Mouse (Mus musculus): ENCODE data around the gene Pkmyt1.

Gene Pkmyt1

DNA sequence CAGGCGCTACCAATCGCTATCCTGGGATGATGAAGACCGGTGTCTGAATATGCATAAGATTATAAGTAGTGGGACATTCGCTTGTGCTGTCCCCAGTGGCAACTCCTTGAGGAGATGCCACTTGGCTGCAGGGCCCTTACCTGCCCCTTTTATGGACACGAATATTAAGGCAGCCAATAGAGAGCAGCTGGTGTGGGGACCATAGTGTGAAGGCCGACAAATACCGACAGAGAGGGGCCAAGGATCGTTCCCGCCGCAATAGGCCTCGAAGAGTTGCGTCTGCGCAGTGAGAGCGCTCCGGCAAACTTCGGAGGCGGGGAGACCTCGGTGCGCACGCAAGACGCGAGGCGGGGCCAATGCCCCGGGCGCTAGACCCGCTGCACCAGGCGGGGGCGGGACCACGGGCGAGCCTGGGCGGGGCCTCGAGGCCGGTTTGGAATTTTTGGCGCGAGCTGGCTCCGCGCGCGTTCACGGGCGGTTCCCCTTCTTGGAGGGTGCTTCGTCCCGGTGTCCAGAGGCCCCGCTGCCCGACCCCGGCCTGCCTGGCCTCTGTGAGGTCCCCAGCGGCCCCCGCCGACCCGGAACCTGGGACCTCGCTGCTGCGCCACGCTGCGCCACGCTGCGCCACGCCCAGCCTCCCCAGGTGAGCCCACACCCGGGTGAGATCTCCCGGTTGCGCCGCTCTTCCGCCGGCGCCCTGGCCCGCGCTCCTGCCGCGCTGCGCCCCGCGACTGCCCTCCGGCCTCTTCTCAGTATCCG is at the start of gene Pkmyt1:
Gene Pkmyt1, plus strand, starts transcription at position 338 of the 759 bp plus-strand sequence.
- DNase-seq (ENCODE audit: low spot score in 2 of 2): peak; percentile 95 to 96

DNA sequence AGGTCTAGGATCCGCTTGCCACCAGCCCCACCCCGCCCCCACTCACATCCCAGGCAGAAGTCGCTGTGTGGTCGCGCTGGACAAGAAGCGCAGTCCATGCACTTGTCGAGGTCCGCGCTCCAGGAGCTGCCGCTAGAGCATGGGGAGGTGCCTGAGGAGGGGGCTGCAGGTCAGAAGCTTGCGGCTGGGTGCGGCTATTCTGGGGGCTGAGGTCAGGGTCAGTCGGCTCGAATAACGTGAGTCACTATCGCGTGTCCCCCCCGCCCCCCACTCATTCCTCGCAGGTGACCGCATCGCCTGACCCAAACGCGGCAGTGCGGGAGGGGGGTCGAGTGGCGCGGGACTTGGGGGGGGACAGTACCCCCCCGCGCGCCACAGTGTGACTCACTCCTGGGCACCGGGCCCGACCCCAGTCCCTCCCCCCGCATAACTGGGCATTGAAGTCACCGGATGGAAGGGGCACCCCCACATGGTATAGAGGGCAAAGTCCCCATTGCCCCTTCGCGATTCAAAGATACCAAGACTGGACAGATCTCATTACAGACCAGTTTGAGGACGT is 49.6 kb upstream of the Pkmyt1 start:
- peak in 1 of 2 experiments; percentile 31 for DNase-seq (ENCODE audit: low spot score in 2 of 2)

DNA sequence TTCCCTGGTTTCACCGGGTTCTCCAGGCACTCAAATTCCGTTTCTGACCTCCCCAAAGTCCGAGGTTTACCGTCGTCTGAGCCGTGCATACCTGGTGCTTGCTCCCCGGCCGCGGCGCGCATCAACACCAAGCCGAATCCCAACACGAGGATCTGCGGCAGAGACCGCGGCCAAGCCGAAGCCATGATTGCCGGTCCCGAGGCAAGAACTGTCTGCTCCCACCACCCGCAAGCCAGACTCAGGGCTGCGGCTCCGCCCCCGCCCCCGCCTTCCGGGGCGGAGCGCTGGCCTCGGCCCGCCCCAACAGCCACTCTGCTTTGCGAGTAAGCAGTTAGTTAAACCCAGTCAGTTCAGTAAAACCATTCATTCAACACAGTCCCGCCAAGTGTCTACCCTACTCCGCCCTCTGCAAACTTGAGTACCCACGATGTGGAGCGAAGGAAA is 48.9 kb upstream of the Pkmyt1 start, which contains the start of gene Tnfrsf12a:
Gene Tnfrsf12a, minus strand, starts transcription at position 233 of the 444 bp plus-strand sequence.
- DNase-seq (ENCODE audit: low spot score in 2 of 2): peak; percentile 80 to 82

DNA sequence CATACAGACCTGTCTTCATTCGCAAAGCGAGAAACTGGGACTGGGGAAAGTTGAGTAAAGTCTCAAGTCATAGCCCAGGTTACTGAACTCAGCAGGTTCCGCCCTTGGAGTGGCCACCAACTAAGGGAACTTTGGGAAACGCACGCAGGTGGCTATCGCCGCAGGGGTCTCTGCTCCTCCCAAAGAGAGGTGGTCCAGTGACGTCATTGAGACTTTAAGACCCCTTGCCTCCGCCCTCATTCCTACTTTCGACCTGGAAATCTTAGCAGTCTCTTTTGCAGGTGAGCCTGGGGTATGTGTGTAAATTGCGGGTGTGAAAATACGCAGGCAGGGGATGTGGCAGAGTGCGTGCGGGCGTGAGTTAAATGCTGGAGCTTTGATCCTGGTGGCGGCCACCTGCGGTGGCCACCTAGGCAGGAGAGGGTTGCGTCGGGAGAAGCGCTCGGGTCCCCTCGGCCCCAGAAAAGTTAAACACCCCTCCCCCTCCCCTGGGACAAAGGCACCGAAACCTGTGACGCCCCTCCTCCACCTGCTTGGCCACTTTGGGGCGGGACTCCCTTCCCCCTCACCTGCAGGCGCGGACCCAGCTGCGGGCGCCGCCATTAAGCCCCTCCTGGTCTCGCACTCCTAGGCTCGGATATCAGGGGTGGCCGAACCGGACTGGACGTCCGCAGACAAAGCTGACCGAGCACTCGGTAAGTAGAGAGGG is 46.9 kb upstream of the Pkmyt1 start, which contains the start of gene Cldn6:
Gene Cldn6, plus strand, starts transcription at position 123 of the 709 bp plus-strand sequence.
- DNase-seq (ENCODE audit: low spot score in 2 of 2): peak in 1 of 2 experiments; percentile 22

DNA sequence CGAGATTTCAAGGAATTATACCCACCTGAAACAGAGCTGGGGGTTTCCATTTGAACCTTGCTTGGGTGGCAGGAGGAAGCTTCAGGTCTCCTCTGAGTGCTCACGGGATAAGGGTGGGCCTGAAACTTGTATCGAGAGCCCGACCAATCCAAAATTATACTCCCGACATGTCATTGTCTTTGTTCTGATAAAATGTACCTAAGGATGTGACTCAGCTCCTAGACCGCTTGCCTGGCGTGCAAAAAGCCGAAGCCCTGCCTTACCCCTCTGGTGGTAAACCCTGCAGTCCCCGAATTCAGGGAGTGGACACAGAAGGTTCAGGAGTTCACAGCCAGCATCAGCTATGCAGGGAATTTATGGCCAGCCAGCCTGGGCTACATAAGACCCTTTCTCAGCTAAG is 45.8 kb upstream of the Pkmyt1 start:
- no peak for DNase-seq (ENCODE audit: low spot score in 2 of 2)

DNA sequence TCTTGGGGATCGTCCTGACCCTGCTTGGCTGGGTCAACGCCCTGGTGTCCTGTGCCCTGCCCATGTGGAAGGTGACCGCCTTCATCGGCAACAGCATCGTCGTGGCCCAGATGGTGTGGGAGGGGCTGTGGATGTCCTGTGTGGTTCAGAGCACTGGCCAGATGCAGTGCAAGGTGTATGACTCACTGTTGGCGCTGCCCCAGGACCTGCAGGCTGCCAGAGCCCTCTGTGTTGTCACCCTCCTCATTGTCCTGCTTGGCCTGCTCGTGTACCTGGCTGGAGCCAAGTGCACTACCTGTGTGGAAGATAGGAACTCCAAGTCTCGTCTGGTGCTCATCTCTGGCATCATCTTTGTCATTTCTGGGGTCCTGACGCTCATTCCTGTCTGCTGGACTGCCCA is 45.0 kb upstream of the Pkmyt1 start:
- no peak for DNase-seq (ENCODE audit: low spot score in 2 of 2)

DNA sequence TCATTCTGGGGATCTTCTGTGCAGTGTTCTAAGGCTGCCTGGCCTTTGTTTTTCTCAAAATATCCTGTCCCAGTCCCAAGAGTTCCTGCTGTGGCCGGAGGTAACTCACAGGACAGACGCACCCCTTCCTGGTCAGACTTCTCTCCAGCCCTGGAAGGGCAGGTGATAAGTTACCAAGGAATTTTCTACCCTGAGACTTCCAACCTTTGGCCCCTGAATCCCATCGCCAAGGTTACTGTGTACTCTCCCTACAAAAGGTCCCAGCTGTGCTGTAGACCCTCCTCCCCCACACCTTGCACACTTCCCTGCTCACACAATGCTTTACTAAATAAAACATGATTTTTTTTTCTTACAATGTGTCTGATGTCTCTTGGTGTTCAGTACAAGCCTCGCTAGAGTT is 44.0 kb upstream of the Pkmyt1 start:
- no peak for DNase-seq (ENCODE audit: low spot score in 2 of 2)

DNA sequence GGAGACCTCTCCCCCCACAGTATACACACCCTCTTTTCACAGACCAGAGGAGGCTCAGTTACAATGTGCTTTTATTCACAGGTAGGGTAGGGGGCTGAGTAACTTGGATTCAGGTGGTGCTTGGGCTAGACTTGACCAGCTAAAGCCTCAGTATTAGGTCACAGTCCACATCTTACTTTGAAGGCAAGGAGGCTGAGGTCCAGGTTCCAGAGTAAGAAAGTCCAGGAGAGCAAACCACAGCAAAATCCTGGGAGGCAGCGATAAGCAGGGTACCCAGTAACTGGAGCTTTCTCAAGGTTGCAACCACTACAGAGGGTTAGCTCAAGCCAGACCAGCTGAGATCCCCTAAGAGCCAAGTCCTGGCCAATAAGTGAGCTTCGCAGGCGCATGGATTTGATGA is 43.6 kb upstream of the Pkmyt1 start:
- DNase-seq (ENCODE audit: low spot score in 2 of 2): no peak

DNA sequence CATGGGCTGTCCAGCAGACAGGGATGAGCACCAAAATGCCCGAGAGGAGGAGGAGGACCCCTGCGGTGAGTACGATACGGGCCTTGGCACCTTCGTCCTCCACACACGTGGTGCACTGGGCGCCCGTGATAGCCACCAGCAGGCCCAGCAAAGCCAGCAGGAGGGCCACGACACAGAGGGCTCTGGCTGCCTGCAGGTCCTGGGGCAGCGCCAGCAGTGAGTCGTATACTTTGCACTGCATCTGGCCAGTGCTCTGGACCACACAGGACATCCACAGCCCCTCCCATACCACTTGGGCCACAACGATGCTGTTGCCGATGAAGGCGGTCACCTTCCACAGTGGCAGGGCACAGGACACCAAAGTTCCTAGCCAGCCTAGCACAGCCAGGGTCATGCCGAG is 42.9 kb upstream of the Pkmyt1 start:
- DNase-seq (ENCODE audit: low spot score in 2 of 2): no peak

DNA sequence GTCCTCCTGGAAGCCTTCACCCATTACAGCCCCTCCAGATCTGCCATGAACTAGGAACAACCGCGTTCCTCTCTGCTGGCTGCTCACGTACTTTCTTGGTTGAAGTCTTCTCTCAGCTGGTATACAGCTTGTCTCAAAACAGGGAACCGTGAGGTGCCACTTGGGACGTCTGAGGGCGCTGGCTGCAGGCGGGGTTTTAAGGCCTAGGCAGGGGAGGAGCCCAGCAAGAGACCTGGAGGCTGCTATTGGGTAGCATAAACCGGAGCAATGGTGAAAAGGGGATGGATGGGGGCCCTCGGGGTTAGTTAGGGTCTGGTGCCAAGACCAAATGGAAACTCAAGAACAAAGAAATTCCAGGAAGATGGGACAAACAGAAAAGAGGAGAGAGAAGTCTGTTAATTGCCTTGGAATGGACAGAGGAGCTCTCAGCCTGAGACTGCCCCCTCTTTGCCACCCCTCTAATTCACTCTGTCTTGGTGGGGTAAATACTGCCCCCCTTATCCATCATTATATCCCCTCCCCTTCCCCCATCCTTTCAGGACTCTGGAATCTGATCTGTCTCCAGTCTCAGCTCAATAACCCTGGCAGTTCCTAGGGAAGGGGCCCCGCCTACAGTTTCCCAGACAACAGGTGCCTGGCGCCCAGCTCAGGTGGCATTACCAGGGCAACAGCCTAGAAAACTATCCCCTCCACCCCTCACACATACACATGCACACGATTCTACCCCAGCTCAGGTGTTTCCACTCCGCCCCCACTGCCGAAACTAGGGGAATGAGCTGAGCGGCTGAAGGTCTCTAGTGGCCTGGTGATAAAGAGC is 42.1 kb upstream of the Pkmyt1 start, which contains the start of gene Cldn9:
Gene Cldn9, minus strand, starts transcription at position 171 of the 817 bp plus-strand sequence.
- DNase-seq (ENCODE audit: low spot score in 2 of 2): no peak

DNA sequence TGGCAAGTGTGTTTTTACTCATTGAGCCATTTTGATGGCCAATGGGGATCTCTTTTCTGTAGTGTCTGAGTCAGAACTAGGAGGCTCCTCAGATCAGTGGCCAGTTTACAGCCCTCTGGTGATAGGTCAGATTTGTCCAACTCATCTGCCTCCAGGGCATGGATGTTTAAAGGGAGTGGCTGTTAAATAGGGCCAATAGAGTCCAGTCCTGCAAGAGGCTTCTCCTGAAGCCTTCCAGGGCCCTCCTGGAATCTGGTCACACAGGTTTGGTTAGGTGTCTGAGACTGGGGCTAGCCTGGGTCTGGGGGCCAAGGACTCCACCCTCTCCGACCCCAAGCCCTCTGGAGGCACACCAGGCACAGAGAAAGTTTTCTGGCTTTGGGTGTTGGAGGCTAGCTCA is 31.6 kb upstream of the Pkmyt1 start:
- DNase-seq (ENCODE audit: low spot score in 2 of 2): no peak

DNA sequence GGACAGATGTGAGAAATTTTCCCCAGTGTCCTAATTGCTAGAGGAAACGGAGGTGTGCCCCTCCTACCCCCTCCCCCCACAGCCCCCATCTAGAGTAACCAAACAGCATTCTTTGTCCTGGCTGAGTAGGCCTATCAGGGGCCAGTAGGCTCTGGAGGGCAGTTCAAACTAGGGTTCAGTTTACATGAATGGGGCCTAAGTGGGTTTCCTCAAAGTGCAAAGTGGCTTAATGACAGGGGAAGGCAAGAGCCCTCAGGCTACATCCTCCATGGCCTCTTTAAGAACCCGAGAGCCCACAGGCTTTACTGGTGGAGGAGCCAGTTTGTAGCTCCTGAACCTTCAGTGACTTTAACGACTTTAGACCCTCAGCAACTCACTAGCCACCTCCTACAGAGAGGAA is 30.3 kb upstream of the Pkmyt1 start:
- no peak for DNase-seq (ENCODE audit: low spot score in 2 of 2)

DNA sequence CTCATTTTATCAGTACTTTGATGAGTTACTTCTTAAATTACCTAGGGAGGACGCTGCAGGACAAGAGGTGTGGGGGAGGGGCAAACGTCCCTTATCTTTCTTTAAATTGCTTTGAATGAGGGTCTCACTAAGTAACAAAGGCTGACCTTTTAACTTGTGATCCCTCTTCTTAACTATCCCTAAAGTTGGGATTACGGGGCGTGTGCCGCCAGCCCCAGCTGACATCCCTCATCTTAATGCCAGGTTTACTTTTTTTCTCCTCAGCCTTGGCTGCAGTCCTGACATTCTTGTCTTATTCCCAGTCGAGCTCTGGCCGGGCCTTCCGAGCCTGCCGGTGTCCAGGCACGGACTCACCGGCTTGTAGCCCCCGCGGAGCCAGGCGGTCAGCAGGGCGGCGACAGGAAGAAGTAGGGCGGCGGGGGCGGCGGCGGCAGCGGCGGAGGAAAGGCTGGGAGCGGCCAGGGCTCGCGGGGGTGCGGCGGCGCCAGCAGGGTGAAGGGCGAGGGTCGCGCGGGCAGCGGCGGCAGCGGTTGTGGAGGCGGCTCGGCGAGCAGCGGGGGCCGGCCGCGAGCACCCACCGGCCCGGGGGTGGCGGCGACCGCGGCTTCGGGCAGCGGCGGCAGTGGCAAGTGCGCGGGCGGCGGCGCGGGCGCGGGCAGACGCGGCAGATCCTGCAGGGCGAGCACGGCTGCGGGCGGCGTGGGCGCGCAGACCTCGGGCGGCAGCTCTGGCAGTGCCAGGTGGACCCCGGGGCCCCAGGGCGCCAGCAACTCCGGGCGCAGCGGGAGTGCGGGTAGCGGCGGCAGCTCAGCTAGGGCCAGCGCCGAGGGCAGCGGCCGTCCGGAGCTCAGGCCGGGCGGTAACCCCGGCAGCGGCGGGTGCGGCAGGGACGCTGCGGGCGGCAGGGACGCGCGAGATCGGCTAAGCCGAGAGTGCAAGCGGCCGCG is 26.7 kb upstream of the Pkmyt1 start:
- DNase-seq (ENCODE audit: low spot score in 2 of 2): peak in 1 of 2 experiments; percentile 37

DNA sequence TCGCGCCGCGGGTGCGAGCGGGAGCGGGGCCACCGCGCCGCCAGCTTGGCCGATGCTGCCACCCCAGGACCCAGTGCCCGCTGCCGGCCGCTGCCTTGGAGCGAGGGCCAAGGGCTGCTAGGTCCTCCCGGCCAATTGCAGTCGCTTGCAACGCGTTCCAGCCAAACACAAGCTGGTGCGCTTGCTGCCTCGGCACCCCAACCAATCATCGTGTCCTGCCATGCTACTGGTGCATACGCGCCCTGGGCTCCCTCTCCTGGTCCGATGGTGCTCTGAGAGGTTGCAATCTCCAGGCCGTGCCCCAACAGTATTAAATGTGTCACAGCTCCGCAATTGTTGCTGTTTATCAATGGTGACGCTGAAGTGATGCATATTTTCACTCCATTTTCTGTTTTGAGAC is 26.1 kb upstream of the Pkmyt1 start:
- peak; percentile 95 to 96 for DNase-seq (ENCODE audit: low spot score in 2 of 2)

DNA sequence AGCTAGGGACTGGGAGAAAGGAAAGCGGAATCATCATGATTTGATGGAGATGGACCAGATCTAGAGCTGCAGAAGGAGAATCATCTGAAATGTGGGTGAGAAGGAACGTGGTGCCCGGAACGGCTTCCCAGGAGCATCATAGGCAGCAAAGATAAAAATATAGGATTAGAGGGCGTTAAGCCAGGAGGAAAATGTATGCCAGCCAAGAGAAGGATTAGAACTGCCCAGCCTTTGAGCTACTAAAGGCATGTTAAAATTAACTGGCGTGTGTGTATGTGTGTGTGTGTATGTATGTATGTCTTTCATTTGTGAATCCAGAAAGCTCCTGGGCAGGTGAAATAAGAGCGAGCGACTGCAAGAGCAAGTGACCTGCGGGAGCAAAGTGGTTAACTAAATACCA is 22.8 kb upstream of the Pkmyt1 start:
- DNase-seq (ENCODE audit: low spot score in 2 of 2): peak; percentile 34 to 42

DNA sequence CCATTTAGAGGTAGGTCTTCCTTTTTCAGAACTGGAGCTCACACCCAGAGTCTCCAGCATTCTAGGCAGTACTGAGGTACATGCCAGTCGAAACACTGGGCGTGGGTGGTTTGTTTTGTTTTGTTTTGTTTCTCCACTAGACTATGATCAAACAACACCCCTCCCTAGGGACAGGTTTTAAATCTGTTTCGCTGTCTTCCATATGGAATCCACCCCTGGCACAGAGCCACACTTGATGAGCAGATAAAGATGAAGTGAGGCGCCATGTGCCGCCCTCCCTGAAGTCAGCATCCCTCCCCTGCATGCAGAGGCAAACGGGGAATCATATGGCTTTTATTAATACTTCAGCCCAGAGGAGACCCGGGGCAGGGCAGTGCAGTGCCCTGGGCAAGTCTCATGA is 21.4 kb upstream of the Pkmyt1 start:
- peak; percentile 61 to 68 for DNase-seq (ENCODE audit: low spot score in 2 of 2)

DNA sequence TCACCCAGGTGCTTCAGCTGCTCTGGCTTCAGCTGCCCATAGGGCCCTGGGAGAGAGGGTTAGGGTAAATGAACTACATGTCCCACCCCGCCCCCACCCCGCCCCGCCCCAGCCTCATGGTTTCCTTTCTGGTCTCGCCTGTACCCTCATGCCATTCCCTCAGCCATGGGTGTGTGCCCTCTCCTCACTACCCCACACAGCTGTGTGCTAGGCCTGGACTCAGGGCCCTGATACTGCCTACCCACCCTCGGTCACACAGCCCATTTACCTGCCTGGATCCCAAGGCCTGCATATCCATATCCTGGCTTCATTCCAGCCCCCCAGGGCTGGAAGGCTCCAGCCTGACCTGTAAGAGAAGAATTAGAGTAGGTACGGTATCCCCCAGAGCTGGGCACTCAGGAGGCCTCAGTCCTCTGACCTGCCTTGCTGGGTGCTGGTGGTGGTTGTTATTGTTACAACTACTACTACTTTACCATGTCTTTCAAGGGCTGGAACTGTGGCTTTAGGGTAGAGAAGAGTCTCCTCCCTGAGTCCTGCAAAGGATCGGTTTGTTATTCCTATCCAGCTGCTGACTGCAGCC is 20.5 kb upstream of the Pkmyt1 start:
- DNase-seq (ENCODE audit: low spot score in 2 of 2): no peak

DNA sequence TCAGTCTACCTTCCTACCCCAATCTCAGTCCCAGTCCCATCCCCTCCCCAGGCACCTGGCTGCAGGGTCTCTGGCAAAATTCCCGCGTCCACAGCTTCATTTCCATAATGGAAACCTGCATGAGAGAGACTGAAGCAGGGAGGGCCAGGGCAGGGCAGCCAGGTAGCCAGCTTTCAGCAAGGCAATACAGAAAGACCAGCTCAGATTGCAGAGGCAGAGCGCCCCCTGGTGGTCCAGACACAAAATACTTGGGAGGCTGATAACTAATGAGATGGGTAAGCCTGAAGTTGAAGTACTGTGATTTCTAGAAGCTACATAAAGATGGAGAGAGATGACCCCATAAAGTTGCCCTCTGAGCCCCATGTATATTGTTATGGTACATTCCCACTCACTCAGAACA is 19.9 kb upstream of the Pkmyt1 start:
- peak; percentile 79 to 84 for DNase-seq (ENCODE audit: low spot score in 2 of 2)

DNA sequence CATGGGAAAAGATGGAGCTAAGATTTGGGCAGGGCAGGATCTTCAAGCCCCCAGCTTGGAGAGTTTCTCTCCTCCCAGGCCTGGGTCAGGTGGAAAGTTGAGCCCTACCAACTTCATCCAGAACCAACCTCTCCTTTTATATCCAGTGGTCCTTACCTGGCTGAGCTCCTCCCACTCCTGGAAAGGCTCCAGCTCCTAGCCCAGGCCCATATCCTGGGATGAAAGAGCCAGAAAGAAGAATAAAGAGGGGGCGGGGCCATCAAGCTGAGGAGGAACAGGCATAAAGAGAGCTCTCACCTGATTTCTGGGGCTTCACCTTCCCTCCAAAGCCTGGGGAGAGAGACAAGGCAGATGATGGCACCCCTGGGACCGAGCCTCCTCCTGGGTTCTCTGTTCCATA is 9.1 kb upstream of the Pkmyt1 start:
- no peak for DNase-seq (ENCODE audit: low spot score in 2 of 2)

DNA sequence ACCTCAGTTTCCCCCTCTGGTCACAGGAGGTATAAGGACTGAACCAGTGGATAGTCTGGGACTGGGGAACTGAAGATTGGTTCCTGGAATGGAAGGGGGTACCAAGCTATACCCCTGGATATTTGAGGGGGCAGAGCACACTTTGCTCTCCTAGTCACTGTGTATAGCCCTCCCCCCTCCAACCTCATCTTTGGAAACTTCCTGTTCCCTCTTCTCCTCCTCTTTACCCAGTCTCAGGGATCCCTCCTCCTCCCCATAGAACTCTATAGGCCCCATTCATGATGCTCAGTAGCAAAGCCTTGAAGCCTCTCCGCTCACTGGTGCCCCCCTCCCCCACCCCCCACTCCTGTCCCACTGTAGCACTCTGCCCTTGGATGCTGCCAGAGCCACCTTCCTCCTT is 6.7 kb upstream of the Pkmyt1 start:
- DNase-seq (ENCODE audit: low spot score in 2 of 2): no peak

All from right cerebral cortex, postnatal 10 days (tissue).